Mouse (Mus musculus) midbrain, embryonic 10.5 days (tissue): ENCODE data around the gene Olfr70. TPM values are rescaled to one million over a fixed set of nuclear protein-coding genes. Genes with fewer than 3 reads are reported as not detected.

Source experiments
- DNase-seq: peaks from one replicate; pipeline ENCODE4 v3.0.0-alpha.2; 2017; ENCODE audit warnings: low spot score
- H3K27ac ChIP-seq: fragments of 300-500 bp; sonication (generic); replicated peaks from 2 replicates; pipeline ENCODE4 v1.5.1; 2016; ENCODE audit warnings: mild to moderate bottlenecking
- H3K27me3 ChIP-seq: fragments of 300-500 bp; sonication (generic); 2 replicates; pipeline ENCODE4 v1.6.1; 2016; ENCODE audit warnings: low read depth, mild to moderate bottlenecking; ENCODE audit not compliant: poor library complexity, severe bottlenecking
- H3K36me3 ChIP-seq: fragments of 300-500 bp; sonication (generic); 2 replicates; pipeline ENCODE4 v1.6.1; 2016; ENCODE audit warnings: mild to moderate bottlenecking, moderate library complexity
- H3K4me1 ChIP-seq: fragments of 300-500 bp; sonication (generic); 2 replicates; pipeline ENCODE4 v1.6.1; 2016
- H3K4me3 ChIP-seq: fragments of 300-500 bp; sonication (generic); 2 replicates; pipeline ENCODE4 v1.5.1; 2016; ENCODE audit warnings: mild to moderate bottlenecking, moderate library complexity
- H3K9me3 ChIP-seq: fragments of 300-500 bp; sonication (generic); replicated peaks from 2 replicates; pipeline ENCODE4 v1.6.1; 2016; ENCODE audit warnings: mild to moderate bottlenecking
- WGBS: fragments of 180-500 bp; shearing (Covaris S2); methylation state at CpG from one replicate; pipeline ENCODE4 v1.1.7; 2016; 5-methylcytosine and 5-hydroxymethylcytosine counted together
- polyA plus RNA-seq: library from polyadenylated mRNA; unstranded; fragments of >200 nt; fragmentation: Nextera tagmentation; extraction: Ambion mirVana; gene quantifications from 2 replicates; pipeline ENCODE4 v1.2.1, GENCODE M21; 2016

Gene Olfr70
- not detected in 2 replicates for polyA plus RNA-seq

- 91% methylated on average over 6 of the region's 6 CpGs for WGBS
- Histone ChIP-seq H3K4me1 (no peaks in the 10 kb centered on the region; the same call in 1 of the 2 replicates), H3K9me3 (no peaks in the 10 kb centered on the region), H3K4me3 (no peak within 1 kb of the TSS), H3K27ac (no peak within 1 kb of the TSS), H3K27me3 (no peaks in the 10 kb centered on the region), H3K36me3 (no peaks in the 10 kb centered on the region)
- DNase-seq = no peak
Observed at GRCm38 (mm10) chr4:43700707-43701106, at the start of gene Olfr70. Gene Olfr70, minus strand, starts transcription at chr4:43700807.

- no peak for DNase-seq
- 18% methylated on average over 6 of the region's 6 CpGs for WGBS
- H3K9me3 ChIP-seq = no peaks in the 10 kb centered on the region; the same call in 1 of the 2 replicates
- H3K4me1 ChIP-seq = peaks cover 14% of the 10 kb centered on the region
- no peak overlapping the region for H3K27ac ChIP-seq
- H3K36me3 ChIP-seq = no peaks in the 10 kb centered on the region
- H3K27me3 ChIP-seq = no peaks in the 10 kb centered on the region
- no peak overlapping the region for H3K4me3 ChIP-seq
Observed at GRCm38 (mm10) chr4:43745187-43745586, 44.6 kb upstream of the Olfr70 start.

DNA sequence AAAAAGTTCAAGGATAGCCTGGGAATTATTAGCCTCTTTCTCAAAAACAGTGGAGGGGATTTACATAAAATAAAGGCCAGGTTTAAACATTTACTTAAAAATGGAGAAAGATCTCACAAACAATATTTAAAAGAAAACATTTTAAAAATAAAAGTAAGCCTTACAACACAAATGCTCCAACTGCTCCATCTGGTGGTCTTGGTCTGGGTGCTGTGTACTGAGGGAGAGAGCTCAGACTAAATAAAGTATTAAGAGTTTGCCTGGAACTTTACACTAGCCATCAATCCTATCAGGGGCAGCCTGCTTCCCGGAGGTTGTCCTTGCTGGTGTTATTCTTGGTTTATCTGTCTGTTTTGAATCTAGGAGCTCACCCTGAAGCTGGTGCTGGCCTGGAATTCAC is 42.5 kb upstream of the Olfr70 start:
- no peak for DNase-seq
- WGBS = 70% methylated on average over 1 of the region's 1 CpGs
- H3K27me3 ChIP-seq = no peaks in the 10 kb centered on the region
- no peak overlapping the region for H3K27ac ChIP-seq
- peaks cover 14% of the 10 kb centered on the region for H3K4me1 ChIP-seq
- H3K4me3 ChIP-seq = no peak overlapping the region
- H3K36me3 ChIP-seq = no peaks in the 10 kb centered on the region
- no peaks in the 10 kb centered on the region for H3K9me3 ChIP-seq

- Histone ChIP-seq H3K27me3 (no peaks in the 10 kb centered on the region), H3K27ac (no peak overlapping the region), H3K36me3 (no peaks in the 10 kb centered on the region), H3K4me1 (peaks cover 14% of the 10 kb centered on the region), H3K9me3 (no peaks in the 10 kb centered on the region), H3K4me3 (no peak overlapping the region)
- no peak for DNase-seq
- 45% methylated on average over 4 of the region's 4 CpGs for WGBS
Observed at GRCm38 (mm10) chr4:43742637-43743036, 42.0 kb upstream of the Olfr70 start.

DNA sequence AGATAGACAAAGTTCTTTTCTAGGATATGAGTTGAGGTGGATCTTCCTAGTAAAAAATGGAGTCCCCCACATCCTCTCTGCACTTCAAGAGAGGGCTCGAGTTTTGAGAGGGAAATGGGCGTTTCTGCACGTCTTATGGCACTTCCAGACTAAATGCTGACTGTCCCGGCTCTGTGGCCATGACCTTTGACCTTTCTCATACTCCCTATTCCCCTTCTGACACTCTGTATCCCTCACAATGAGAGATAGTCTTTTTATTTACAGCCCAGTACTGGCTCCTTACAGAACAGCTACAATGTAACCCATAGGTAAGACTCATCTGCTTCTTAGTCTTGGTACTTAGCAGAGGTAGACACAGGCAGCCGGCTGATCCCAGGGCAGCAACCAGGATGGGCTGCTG is 40.9 kb upstream of the Olfr70 start:
- Histone ChIP-seq H3K36me3 (no peaks in the 10 kb centered on the region), H3K4me1 (0 out of 2 replicates have a peak, but pooled peaks cover 6% of the 10 kb centered on the region), H3K9me3 (no peaks in the 10 kb centered on the region), H3K27ac (no peak overlapping the region), H3K4me3 (no peak overlapping the region), H3K27me3 (no peaks in the 10 kb centered on the region)
- 71% methylated on average over 5 of the region's 5 CpGs for WGBS
- no peak for DNase-seq

DNA sequence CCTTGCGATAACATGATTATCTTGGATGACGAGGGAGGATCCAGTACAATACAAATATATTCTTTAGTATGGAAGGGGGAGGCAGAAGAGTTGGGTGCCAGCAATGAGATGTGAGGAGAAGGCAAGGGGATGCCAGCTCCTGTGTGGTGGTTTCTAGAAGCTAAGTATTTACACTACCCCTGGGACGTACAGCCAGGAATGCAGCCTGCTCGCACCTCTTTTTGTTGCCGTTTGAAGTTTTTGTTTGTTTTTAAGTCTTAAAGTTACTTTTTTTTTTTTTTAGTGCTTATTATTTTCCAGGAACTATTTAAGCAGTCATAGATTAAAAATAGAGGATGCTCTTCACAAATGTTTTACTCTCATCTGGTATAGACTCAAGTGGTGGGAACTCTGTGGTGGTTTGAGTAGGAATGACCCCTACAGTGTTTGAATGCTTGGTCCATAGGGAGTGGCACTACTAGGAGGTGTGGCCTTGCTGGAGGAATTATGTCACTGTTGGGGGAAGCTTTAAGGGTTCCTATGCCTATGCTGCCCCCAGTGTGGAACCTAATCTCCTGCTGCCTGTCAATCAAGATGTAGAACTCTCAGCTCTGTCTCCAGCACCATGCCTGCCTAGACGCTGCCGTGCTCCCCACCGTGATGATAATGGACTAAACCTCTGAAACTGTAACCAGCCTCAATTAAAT is 38.5 kb upstream of the Olfr70 start:
- WGBS = 75% methylated on average over 8 of the region's 8 CpGs
- Histone ChIP-seq H3K36me3 (no peaks in the 10 kb centered on the region), H3K27me3 (no peaks in the 10 kb centered on the region), H3K9me3 (no peaks in the 10 kb centered on the region), H3K4me1 (0 out of 2 replicates have a peak, but pooled peaks cover 6% of the 10 kb centered on the region), H3K4me3 (no peak overlapping the region), H3K27ac (no peak overlapping the region)
- DNase-seq = no peak

DNA sequence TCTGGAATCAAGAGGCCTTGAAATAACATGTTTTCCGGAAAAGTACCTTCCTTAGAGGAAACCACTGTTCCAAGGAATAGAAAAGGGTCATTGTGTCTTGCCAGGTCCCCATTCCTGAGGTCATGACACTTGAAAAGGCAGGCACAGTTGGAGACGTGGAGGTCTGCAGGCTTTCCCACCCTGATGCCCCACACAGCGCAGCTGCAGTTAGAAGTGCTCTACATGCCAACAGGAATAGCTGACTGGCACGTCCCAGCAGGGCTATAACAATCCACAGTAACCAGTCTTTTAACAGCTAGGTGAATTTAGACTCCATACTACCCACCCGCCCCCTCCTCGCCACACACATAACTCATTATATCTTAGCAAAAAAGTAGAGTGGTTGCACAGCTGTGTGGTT is 36.5 kb upstream of the Olfr70 start:
- DNase-seq = no peak
- Histone ChIP-seq H3K4me3 (no peak overlapping the region), H3K36me3 (no peaks in the 10 kb centered on the region), H3K27ac (no peak overlapping the region), H3K27me3 (no peaks in the 10 kb centered on the region), H3K4me1 (0 out of 2 replicates have a peak, but pooled peaks cover 2% of the 10 kb centered on the region), H3K9me3 (no peaks in the 10 kb centered on the region)
- 71% methylated on average over 6 of the region's 6 CpGs for WGBS

GRCm38 (mm10) chr4:43733186-43733585 is 32.6 kb upstream of the Olfr70 start:
- H3K27ac ChIP-seq = no peak overlapping the region
- H3K27me3 ChIP-seq = no peaks in the 10 kb centered on the region
- no peak for DNase-seq
- 0 out of 2 replicates have a peak, but pooled peaks cover 3% of the 10 kb centered on the region for H3K4me1 ChIP-seq
- WGBS = 87% methylated on average over 5 of the region's 5 CpGs
- no peaks in the 10 kb centered on the region for H3K36me3 ChIP-seq
- H3K9me3 ChIP-seq = no peaks in the 10 kb centered on the region
- H3K4me3 ChIP-seq = no peak overlapping the region

- Histone ChIP-seq H3K4me3 (no peak overlapping the region), H3K4me1 (0 out of 2 replicates have a peak, but pooled peaks cover 3% of the 10 kb centered on the region), H3K27ac (no peak overlapping the region), H3K27me3 (no peaks in the 10 kb centered on the region), H3K9me3 (no peaks in the 10 kb centered on the region), H3K36me3 (no peaks in the 10 kb centered on the region)
- DNase-seq = no peak
- 27% methylated on average over 1 of the region's 1 CpGs for WGBS
Observed at GRCm38 (mm10) chr4:43732171-43732570, 31.6 kb upstream of the Olfr70 start.

GRCm38 (mm10) chr4:43730750-43731297 is 30.2 kb upstream of the Olfr70 start:
- Histone ChIP-seq H3K4me3 (no peak overlapping the region), H3K27me3 (no peaks in the 10 kb centered on the region), H3K27ac (no peak overlapping the region), H3K36me3 (no peaks in the 10 kb centered on the region), H3K4me1 (0 out of 2 replicates have a peak, but pooled peaks cover 3% of the 10 kb centered on the region), H3K9me3 (no peaks in the 10 kb centered on the region)
- DNase-seq = no peak
- WGBS = 71% methylated on average over 21 of the region's 21 CpGs

DNA sequence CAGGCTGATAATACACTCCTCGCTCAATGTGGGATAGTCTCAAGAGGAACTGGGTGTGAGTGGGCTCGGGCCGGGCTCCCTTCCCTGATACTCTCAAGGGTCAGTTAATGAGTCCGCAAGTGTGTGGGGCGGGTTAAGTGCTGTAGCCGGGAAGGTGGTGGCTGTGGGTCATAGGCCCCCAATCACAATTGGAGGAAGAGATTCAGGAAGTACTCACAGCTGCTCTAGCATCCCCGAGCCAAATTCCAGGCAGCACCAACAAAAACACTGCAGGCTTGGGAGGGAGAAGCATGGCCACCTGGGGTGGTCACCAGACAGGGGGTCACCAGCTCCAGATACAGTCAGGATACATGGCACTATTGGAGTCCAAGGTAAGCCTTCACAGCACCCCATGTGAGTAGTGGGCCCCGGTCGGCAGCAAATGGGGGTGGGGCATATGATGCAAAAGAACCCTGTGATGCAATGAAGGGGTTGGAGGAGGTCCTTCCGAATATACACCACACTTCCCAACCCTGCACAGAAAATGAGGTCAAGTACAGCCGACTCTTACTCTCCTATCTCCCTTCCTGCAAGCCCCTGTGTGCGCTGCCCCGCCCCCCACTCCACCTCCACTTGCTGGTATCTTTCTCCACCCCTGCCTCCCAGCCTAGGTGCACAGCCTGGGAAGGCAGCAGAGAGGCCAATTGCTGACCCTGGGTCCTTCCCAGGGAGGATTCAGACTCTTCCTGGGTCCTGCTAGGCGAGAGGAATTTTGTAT is 29.4 kb upstream of the Olfr70 start, which contains the start of gene Spaar:
TSS of gene Spaar (plus strand) at position 241 of the 757 bp plus-strand sequence.
- Histone ChIP-seq H3K36me3 (no peaks in the 10 kb centered on the region), H3K27ac (no peak within 1 kb of the TSS), H3K9me3 (no peaks in the 10 kb centered on the region), H3K4me3 (no peak within 1 kb of the TSS), H3K4me1 (0 out of 2 replicates have a peak, but pooled peaks cover 3% of the 10 kb centered on the region), H3K27me3 (no peaks in the 10 kb centered on the region)
- WGBS = 77% methylated on average over 14 of the region's 14 CpGs
- no peak for DNase-seq

GRCm38 (mm10) chr4:43729126-43729525 is 28.5 kb upstream of the Olfr70 start:
- Histone ChIP-seq H3K4me3 (no peak overlapping the region), H3K27me3 (no peaks in the 10 kb centered on the region), H3K4me1 (0 out of 2 replicates have a peak, but pooled peaks cover 3% of the 10 kb centered on the region), H3K27ac (no peak overlapping the region), H3K36me3 (no peaks in the 10 kb centered on the region), H3K9me3 (no peaks in the 10 kb centered on the region)
- no peak for DNase-seq
- 74% methylated on average over 3 of the region's 3 CpGs for WGBS

DNA sequence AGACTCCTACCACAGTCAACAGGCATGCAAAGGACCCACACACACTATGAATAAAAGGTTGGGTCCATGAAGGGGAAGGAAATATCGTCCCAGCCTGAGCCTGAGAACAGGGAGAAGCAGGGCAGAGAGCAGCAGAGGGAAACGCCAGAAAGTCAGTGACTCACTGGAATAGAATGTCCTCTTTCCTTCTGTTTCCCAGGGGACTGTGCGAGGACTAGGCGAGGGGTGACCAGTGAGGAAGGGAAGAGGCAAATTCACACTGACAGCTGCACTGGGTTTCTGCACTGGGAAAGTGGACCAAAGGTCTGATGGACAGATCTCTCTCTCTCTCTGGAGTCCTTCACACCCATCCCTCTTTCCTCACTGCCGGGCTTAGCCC is 28.0 kb upstream of the Olfr70 start:
- Histone ChIP-seq H3K27me3 (no peaks in the 10 kb centered on the region), H3K27ac (no peak overlapping the region), H3K36me3 (no peaks in the 10 kb centered on the region), H3K4me3 (no peak overlapping the region), H3K4me1 (0 out of 2 replicates have a peak, but pooled peaks cover 3% of the 10 kb centered on the region), H3K9me3 (no peaks in the 10 kb centered on the region)
- DNase-seq = no peak
- 75% methylated on average over 5 of the region's 5 CpGs for WGBS
